Mouse (Mus musculus) heart, postnatal 14 days (tissue): ENCODE measurements around the gene Erc1. TPM values are rescaled to one million over a fixed set of nuclear protein-coding genes. Genes with fewer than 3 reads are reported as not detected.
"Not testable (repeated sequence)": the region's sequence is repeated elsewhere in the genome, so short reads cannot be mapped to it uniquely, and the experiment has no call there.

Experiments used
- DNase-seq, 2 experiments: peaks; one replicate each; pipeline ENCODE4 v3.0.0; 2021 to 2022
- intact Hi-C: fragments of 180-260 bp; cut with DNase I; formaldehyde crosslinking; loops from one replicate; pipeline ENCODE4 v1.15.1; 2025
- total RNA-seq, 2 experiments: library from RNA; stranded (reverse); gene quantifications; 2 replicates each; pipeline ENCODE4 v1.2.3; 2021

The Erc1 gene
- total RNA-seq, 2 experiments from 2014 or later, result 36.9 to 39.9 TPM

DNA sequence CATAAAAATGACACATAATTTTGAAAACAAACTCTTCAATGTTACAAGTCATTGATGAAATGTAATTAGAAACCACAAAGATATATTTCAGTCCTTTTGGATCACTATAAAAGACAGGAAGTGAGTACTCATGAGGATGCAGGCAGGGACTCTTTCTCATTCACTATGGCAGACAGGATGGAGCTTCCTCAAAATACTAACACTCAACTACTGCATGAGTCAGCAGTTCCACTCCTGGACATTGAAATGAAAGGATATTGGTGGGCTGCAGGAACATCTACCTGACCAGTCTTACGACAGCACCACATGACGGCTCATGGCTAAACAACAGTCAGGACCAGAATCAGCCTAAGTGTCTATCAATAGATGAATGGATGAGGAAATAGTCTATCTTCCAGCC is 132.7 kb downstream of the Erc1 start:
- intact Hi-C loops, result no loop called here
- DNase-seq, result no peak

DNA sequence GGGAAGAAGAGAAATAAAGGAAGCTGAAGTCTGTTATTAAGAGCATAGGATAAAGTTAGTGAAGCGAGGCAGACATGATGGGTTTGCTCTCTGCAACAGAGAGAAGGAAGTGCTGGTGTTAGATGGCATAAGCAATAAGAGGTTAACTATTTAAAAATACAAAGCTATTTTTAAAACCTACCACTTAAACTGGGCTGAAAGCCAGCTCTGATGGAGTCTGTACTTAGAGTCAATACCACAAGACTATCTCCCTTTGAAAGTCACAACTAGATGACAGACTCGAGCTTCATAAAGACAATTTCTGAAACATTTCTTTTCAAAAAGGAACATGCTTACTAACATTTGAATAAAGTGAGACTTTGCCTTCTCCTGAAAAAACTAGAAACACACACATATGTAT is 134.0 kb downstream of the Erc1 start:
- intact Hi-C loops, result no loop called here
- peak in 1 of 2 experiments; percentile 40 for DNase-seq

DNA sequence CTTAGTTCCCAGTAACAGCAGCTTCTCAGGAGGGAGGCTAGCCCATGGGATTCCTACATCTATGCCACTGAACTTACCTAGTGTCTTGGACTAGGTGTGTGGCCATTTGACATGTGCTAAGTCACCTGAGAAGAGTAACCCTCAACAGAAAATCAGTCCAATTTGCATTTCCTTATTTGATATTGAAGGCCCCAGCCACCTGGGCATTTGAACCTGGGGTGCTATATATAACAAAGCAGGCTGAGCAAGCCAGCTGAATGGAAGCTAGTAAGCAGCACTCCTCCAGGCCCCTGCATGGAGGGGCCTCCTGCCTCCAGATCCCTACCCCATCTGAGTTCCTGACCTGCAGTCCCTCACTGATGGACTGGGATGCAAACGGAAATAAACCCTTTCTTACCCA is 135.5 kb downstream of the Erc1 start:
- intact Hi-C loops, result no loop called here

DNA sequence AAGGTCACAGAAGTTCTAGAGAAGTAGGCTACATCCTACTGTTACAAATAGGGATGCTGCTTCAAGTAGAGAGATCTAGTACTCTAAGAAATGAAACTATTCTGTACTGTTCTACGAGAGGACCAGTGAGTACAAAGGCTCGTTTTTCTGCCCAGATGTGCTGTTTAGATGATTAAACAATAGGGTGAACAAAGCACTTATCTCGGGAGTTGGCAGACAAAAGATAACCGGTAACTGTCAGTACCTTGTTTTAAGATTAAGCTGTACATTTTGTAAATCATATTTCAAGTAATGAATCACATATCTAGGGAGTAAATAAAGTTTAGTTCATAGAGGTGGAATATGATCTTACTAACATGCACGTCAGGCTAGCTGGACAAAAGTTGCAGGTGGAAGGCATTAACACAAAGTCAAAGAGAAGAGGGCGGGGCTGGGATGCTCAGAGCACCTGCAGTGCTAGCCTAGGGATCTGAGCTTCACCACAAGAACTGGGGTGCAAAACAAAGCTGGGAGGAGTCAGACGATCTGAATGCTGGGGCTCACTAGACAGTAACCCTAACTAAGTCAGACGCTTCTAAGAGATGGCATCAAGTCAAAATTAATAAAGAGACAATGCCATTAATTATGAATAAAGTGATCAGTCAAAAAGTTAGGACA is 136.2 kb downstream of the Erc1 start:
- intact Hi-C loops, result no loop called here
- DNase-seq, result no peak

More for the DNA sequence above, 135.5 kb downstream of the Erc1 start:
- no peak for DNase-seq

DNA sequence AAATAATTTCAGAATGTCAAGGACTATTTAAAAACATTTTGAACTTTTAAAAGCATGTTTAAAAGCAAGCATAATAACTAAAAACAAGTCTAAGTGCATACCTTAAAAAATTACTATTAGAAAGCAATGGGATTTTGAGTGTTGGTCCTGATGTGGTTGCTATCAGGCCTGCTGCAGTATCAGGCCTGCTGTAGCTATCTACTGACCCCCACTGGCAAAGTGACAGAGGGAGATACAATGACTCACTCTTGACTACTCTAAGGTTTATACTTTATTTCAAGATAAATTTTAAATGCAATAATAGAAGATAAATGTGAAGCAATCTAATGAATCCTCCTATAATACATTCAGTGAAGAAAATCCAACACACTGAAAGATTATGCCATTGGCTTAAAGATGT is 138.4 kb downstream of the Erc1 start:
- DNase-seq, result peak in 1 of 2 experiments; percentile 9
- intact Hi-C loops, result loop anchor here (2.0 kb wide), 1 partner anchor 219 kb away; no protein-coding TSS in a partner anchor

DNA sequence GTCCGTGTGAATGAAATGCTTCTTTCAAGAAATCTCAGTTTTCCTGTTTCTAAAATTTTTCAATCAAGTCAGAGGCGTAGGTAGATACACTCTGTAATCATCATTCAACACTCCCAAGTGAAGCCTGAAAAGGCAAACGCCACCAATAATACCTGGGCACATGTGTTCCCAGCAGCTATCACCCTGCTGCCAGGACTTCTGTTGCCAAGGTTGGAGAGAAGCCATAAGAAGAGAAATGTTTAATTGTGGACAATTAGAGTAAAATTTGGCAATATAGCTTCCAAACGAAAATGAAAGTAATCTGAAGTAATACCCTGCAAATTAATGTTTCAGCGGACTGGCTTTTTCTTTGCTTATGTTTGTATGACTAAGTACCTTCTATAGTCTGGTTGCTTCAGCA is 140.1 kb downstream of the Erc1 start:
- no peak for DNase-seq
- intact Hi-C loops, result loop anchor here (2.0 kb wide), 1 partner anchor 217 kb away; no protein-coding TSS in a partner anchor

DNA sequence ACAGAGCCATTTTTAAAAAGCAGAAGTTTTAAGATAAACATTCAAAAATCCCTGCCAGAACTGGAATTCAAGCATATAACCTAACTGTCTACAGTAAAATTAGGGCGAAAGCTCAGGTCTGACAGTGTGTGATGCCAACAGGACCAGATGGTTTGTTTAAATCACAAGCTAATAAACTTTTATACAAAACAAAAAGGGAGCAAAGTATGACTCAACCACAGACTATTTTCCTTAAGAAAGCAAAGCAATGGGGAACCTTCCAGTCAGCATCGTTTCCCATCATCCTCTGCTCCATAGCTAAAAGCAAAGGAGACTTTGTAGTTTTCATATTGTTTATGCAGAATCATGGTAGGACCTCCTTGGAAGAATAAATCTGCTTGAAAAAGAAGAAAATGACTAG is 143.1 kb downstream of the Erc1 start:
- intact Hi-C loops, result no loop called here
- no peak for DNase-seq

DNA sequence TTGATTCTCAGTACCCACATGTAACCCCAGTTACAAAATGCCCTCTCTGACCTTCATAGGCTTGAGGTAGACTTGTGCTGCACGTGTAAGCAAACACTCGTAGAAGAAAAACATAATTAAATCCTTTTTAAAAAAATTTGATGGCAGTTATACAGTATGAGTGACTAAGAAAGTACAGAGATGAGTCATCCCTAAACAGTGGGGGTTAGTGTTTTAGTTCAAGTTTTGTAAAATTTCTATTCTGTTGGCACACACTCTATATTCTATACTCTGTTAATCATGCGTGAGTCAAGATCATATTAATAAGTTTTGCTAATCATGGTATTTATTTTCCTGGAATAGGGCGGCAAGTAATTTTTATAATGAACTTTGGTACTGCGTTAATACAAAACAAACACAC is 155.2 kb downstream of the Erc1 start:
- intact Hi-C loops, result no loop called here
- no peak for DNase-seq

DNA sequence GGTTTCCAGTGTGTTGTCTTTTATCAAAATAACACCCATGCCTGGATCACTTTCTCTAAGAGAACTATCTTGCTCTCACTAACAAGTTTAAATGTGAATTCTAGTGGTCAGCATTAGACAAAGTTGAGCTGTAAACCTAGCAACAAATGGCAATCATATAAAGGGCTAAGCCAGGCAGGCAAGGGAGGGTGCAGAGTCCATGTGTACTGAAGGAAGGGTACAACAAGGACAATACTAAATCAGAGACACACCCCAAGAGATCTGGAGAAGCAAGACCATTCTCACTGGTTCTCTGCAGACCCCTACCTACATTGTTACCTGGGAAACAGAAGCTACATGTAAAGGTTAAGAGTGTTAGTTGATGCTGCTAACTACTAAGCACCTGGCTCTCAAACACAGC is 161.5 kb downstream of the Erc1 start:
- intact Hi-C loops, result no loop called here
- no peak for DNase-seq

DNA sequence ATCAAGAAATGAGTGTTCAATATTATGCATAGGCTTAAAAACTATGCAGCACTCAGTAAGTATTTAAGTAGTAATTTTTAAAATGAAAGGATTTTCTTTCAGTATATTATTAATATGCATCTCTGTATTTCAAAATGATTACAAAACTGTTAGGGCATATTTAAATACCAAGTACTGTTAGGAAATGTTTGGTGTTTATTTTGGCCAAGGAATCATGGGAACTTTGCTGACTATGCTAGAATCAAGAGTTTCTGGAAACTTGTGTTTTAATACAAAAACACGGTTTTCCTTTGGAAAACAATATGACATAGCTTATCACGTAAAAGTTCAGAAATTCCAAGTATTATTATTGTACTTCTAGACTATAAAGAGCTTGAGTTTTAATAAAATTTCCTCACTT is 167.2 kb downstream of the Erc1 start:
- intact Hi-C loops, result no loop called here

DNA sequence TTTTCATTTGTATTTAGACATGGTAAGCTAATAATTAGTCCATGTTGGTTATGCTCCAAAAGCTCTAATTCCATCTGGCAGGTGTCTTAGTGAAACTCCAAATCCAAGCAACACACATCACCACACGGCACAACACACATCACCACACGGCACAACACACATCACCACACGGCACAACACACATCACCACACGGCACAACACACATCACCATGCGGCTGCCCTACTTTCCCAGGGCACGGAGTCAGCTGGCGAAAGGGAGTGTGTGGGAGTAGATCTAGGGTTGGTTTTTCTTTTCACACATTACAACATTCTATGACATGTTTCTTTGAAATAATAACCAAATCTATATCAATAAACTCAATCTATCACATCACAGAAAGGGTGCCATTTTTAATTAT is 173.2 kb downstream of the Erc1 start:
- DNase-seq, result no peak
- intact Hi-C loops, result no loop called here

More for the DNA sequence above, 167.2 kb downstream of the Erc1 start:
- no peak for DNase-seq

DNA sequence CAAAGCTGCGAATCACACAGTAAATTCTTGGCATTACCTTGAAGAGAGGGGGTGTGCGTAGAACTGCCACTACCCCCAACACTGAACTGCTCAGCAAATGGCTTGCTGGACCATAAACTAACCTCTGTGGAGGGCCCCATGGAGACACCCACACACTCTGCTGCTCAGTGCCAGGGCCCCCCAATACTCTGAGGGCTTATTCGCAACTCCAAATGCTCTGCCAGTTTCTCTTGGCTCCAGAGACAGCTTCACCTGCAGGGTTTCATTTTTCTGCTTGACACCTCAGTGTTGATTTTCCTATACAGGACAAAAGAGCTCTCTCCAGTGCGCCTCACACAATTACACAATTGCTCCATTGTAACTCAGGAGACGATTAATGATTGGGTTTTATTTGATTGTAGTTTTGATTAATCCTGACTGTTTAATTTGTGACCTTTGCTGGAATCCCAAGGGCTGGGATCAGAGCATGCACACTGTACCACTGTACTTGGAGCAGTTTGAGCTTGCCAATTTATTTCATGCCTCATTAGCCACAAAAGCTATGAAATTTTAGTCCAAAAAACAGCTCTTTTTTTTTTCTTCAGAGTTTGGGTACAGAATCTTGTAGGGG is 173.7 kb downstream of the Erc1 start:
- no peak for DNase-seq
- intact Hi-C loops, result no loop called here

DNA sequence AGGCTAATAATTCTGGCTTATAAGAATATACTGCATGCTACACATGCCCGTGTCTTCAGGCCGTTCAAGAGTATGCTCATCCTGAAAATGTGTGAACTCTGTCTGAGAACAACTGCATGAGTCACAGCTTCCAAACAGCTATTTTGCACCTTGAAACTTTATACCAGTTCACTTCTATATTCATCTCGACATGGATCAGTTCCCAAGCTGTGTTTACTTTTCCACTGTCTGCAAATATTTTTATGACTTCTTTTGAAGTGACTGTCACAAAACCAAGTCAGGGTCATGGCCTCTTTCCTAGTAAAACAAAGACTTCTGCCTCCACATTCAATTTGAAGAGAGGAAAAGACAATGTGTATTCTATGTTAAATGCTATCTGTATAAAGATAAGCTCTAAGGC is 178.2 kb downstream of the Erc1 start:
- intact Hi-C loops, result no loop called here
- DNase-seq, result no peak

DNA sequence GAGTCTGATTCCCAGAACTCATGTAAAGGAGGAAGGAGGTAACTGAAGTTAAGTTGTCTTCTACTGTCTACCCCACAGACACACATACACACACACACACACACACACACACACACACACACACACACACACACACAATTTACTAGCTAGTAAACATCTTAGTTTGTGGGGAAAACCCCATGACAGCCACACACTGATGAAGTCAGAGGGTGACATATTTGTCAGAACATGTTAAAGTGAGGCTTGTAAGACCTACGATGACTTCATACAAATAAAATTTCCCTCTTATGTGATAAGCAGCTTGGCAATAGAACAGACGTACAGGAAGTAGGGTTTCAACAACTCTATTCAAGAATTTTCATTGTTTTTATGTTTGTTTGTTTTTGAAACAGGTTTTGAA is 185.0 kb downstream of the Erc1 start:
- intact Hi-C loops, result no loop called here
- no peak for DNase-seq

DNA sequence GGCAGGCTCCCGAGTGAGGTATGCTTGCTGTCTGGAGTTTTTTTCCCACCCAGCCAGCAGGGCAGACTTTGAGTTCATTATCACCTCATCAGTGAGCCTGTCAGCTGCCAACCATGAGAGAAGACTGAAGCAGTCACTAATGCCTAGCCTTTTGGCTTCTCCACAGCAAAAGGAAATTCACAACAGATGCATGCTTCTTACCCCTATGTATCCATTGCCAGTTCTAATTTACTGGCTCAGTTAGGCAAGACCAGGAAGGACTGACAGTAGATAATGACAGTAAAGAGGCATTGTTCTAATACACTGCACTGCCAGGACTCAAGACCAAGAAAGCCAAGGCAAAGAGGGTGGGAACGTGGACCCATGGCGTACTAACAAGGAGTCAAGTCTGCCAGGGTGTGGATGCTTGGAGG is 186.9 kb downstream of the Erc1 start:
- no peak for DNase-seq
- intact Hi-C loops, result no loop called here

DNA sequence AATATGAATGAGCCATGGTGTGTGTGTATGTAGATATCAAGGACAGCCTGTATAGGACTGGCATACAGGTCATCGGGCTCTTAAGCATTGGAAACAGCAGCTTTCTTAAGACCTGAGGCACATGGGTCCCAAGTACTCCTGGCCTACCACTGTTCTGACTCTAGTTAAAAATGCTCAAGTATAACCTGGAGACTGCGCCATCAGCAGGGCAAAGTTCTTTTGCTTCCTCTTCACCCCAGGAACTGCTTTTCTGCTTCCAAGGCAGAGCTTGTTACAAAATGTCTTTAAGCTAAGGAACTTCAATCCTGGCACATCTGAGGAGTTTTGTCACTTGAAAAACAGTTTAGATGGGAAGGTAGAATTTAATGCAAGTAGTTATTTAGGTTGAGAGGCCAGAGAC is 189.5 kb downstream of the Erc1 start:
- no peak for DNase-seq

DNA sequence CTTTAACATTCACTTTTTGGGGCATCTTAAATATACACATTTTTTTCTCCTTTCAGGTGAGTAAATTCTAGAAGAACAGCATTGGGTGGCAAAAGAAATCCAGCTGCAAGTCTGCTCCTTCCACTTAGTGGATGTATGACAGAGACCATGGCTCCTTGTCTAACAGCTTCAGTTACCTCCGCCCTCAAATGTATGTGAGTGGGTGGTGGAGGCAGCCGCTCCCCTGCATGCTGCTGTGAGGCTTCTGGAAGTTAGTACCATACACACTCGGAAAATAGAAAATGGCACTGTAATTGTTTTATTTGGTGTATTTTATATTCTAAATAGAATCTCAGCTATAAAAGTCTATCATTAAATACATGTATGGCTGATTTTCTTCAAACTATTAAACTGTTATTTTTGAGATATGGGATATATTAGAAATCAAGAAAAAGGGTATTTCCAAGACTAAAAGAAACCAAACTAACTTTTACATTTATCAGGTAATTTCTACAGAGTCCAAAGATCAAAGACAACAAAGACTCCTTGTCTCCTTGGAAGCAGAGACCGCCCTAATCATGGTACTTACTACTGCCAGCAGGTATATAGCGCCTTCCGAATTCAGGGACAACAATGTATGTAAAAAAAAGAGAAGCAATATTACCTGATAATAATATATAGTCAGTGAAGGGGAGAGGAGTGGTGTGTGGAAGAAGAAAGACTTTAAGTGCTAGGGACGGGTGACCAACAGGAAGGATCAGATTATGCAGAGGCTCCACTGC is 190.4 kb downstream of the Erc1 start:
- intact Hi-C loops, result no loop called here
- DNase-seq, result no peak

More for the DNA sequence above, 189.5 kb downstream of the Erc1 start:
- intact Hi-C loops, result no loop called here

DNA sequence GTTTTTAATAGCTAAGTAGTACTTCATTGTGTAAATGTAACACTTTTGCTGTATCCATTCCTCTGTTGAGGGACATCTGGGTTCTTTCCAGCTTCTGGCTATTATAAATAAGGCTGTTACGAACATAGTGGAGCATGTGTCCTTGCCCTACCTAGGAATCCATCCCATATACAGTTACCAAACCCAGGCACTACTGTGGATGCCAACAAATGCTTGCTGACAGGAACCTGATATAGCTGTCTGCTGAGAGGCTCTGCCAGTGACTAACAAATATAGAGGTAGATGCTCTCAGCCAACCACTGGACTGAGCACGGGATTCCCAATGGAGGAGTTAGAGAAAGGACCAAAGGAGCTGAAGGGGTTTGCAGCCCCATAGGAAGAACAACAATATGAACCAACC is 193.2 kb downstream of the Erc1 start:
- peak in 1 of 2 experiments; percentile 4 for DNase-seq
- intact Hi-C loops, result not testable (repeated sequence)

DNA sequence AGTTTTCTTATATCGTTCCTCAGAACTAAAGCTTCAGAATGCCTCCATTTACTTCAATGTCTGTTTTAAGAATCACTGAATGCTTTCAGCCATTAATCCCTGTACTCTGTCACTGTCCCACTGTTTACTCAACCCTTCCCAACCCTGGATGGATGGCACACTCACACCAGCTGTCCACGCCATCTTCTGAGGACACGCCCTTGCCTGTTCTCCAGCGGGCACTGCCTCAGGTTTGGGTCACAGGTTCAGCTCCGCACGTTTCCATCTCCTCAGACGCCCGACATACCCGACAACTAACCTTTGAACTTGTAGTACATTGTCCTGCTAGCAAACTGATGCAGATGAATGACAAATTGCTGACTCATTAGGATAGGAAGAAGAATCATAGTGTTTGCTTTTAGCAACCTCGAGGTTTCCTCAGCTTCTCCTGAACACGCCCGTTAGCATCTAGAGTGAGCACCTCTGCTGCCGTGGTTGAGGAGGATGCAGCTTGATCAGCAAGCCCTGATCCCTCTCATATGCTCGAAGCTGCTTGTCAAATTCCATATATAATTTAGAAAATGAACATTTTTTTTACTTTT is 204.0 kb downstream of the Erc1 start:
- intact Hi-C loops, result no loop called here
- no peak for DNase-seq

DNA sequence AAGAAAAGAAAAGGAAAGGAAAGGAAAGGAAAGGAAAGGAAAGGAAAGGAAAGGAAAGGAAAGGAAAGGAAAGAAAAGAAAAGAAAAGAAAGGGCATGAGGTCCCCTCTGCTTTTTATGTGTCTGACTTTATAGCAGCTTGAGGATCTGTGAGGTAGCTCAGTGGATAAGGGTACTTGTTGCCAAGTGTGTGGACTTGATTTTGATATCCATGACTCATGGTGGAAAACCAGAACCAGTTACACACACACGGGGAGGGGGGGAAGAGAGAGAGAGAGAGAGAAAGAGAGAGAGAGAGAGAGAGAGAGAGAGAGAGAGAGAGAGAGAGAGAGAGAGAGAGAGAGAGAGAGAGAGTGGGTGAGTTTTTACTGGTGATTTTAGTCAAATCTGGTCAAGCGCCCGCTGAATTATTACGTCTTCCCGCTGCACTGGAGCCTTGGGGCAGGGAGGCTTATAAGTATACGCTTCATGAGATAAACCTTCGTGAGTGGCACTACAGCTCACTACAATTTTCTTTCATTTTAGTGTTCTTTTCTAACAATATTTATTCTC is 204.7 kb downstream of the Erc1 start:
- intact Hi-C loops, result no loop called here

DNA sequence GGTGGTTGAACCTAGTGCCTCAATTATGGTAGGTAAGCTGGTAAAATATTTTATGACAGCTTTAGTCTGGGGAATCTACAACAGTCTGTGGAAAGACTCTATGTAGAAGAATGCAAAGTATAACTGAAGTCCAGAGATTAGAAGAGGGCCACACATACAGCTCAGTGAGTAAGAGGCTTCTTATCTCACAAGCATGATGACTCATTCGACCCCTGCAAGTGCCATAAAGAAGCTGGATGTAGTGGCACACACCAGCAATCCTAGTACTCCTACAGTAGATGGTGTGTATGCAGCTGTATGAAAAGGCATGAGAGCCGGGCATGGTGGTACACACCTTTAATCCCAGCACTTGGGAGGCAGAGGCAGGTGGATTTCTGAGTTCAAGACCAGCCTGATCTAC is 205.2 kb downstream of the Erc1 start:
- no peak for DNase-seq
- intact Hi-C loops, result no loop called here

More for the DNA sequence above, 204.7 kb downstream of the Erc1 start:
- no peak for DNase-seq
